Mouse (Mus musculus) stomach, postnatal 0 days (tissue): Measurements from ENCODE around the gene Hspa1a. TPM values are rescaled to one million over a fixed set of nuclear protein-coding genes. Genes with fewer than 3 reads are reported as not detected.
"Not testable (repeated sequence)": the region's sequence is repeated elsewhere in the genome, so short reads cannot be mapped to it uniquely, and the experiment has no call there.

Experiments used
- ATAC-seq: fragments of 200-750 bp; cut with Nextera tagmentation; 2 replicates; pipeline ENCODE4 v1.8.0; 2017; ENCODE audit not compliant: low FRiP score, low TSS enrichment
- DNase-seq: peaks from one replicate; pipeline ENCODE4 v3.0.0-alpha.2; 2016; ENCODE audit warnings: low spot score
- H3K27ac ChIP-seq: fragments of 300-500 bp; sonication (generic); replicated peaks from 2 replicates; pipeline ENCODE4 v1.5.1; 2014; ENCODE audit warnings: mild to moderate bottlenecking, control low read depth
- H3K27me3 ChIP-seq: fragments of 300-500 bp; sonication (generic); 2 replicates; pipeline ENCODE4 v1.6.1; 2014; ENCODE audit warnings: low read length; ENCODE audit not compliant: control insufficient read depth, insufficient read depth
- H3K36me3 ChIP-seq: fragments of 300-500 bp; sonication (generic); 2 replicates; pipeline ENCODE4 v1.6.1; 2014; ENCODE audit warnings: low read length, mixed read lengths; ENCODE audit not compliant: control insufficient read depth, insufficient read depth
- H3K4me1 ChIP-seq: fragments of 300-500 bp; sonication (generic); replicated peaks from 2 replicates; pipeline ENCODE4 v1.6.1; 2014; ENCODE audit warnings: antibody characterized with exemption; ENCODE audit not compliant: control insufficient read depth, insufficient read depth
- H3K4me2 ChIP-seq: fragments of 300-500 bp; sonication (generic); replicated peaks from 2 replicates; pipeline ENCODE4 v1.6.1; 2014; ENCODE audit warnings: low read depth, mild to moderate bottlenecking, control low read depth, moderate library complexity
- H3K4me3 ChIP-seq: fragments of 300-500 bp; sonication (generic); 2 replicates; pipeline ENCODE4 v1.5.1; 2014; ENCODE audit warnings: low read depth, low read length, control low read depth
- H3K9ac ChIP-seq: fragments of 300-500 bp; sonication (generic); 2 replicates; pipeline ENCODE4 v1.6.1; 2014; ENCODE audit warnings: mild to moderate bottlenecking, low read length, control low read depth, mixed read lengths
- H3K9me3 ChIP-seq: fragments of 300-500 bp; sonication (generic); 2 replicates; pipeline ENCODE4 v1.6.1; 2016; ENCODE audit warnings: low read length; ENCODE audit not compliant: control insufficient read depth
- CTCF ChIP-seq: IDR thresholded peaks from 2 replicates; pipeline ENCODE4 v1.5.1; 2016; ENCODE audit warnings: antibody characterized with exemption, low read depth, mild to moderate bottlenecking, moderate library complexity
- EP300 ChIP-seq: optimal IDR thresholded peaks from 2 replicates; pipeline ENCODE3; 2016; ENCODE audit warnings: antibody characterized with exemption
- WGBS: fragments of 180-500 bp; shearing (Covaris S2); extraction: QIAGEN DNeasy Blood & Tissue Kit; methylation state at CpG from one replicate; pipeline ENCODE4 v1.1.7; 2014; 5-methylcytosine and 5-hydroxymethylcytosine counted together
- polyA plus RNA-seq: library from polyadenylated mRNA; unstranded; fragments of >200 nt; fragmentation: Nextera tagmentation; extraction: Ambion mirVana; gene quantifications from 2 replicates; pipeline ENCODE4 v1.2.1, GENCODE M21; 2015

Hspa1a gene
- polyA plus RNA-seq, 1 experiment from 2014 or later: 24.1 TPM

- H3K9me3 ChIP-seq: no peaks in the 10 kb centered on the region
- 0 out of 2 replicates have a peak overlapping the region, but pooled peaks have one; percentile 31 for H3K9ac ChIP-seq
- DNase-seq: no peak
- no peak for ATAC-seq
- no peak overlapping the region for H3K27ac ChIP-seq
- no peaks in the 10 kb centered on the region for H3K36me3 ChIP-seq
- H3K4me3 ChIP-seq: 0 out of 2 replicates have a peak overlapping the region, but pooled peaks have one; percentile 22
- 84% methylated on average over 15 of the region's 15 CpGs for WGBS
- peak overlapping the region; percentile 39 for H3K4me2 ChIP-seq
- peaks cover 9% of the 10 kb centered on the region for H3K4me1 ChIP-seq
- H3K27me3 ChIP-seq: no peaks in the 10 kb centered on the region
- no peak for TF ChIP-seq EP300
- TF ChIP-seq CTCF: 0 out of 2 replicates have a peak, but pooled peaks have one; percentile 27
These were observed 26.8 kb upstream of the Hspa1a start for GRCm38 (mm10) chr17:34998526-34999430.

GRCm38 (mm10) chr17:34997142-34997483, 25.2 kb upstream of the Hspa1a start:
- no peak for TF ChIP-seq EP300
- TF ChIP-seq CTCF: no peak
- Histone ChIP-seq H3K9ac (no peak overlapping the region), H3K36me3 (no peaks in the 10 kb centered on the region), H3K27ac (no peak overlapping the region), H3K4me3 (no peak overlapping the region), H3K9me3 (no peaks in the 10 kb centered on the region), H3K4me2 (no peak overlapping the region), H3K4me1 (peaks cover under 1% of the 10 kb centered on the region; the same call in 1 of the 2 replicates), H3K27me3 (no peaks in the 10 kb centered on the region)
- no peak for DNase-seq
- 83% methylated on average over 5 of the region's 5 CpGs for WGBS
- ATAC-seq: no peak

- TF ChIP-seq CTCF (no peak), EP300 (no peak)
- H3K4me2 ChIP-seq: no peak overlapping the region
- no peaks in the 10 kb centered on the region for H3K9me3 ChIP-seq
- WGBS: 84% methylated on average over 12 of the region's 14 CpGs
- ATAC-seq (no peak), DNase-seq (no peak)
- H3K4me1 ChIP-seq: no peaks in the 10 kb centered on the region; the same call in 1 of the 2 replicates
- H3K4me3 ChIP-seq: no peak overlapping the region
- H3K27me3 ChIP-seq: no peaks in the 10 kb centered on the region
- H3K27ac ChIP-seq: no peak overlapping the region
- no peaks in the 10 kb centered on the region; the same call in 1 of the 2 replicates for H3K36me3 ChIP-seq
- H3K9ac ChIP-seq: no peak overlapping the region
These were observed 24.6 kb upstream of the Hspa1a start for GRCm38 (mm10) chr17:34996411-34997141.

- H3K4me1 ChIP-seq, H3K4me3 ChIP-seq, H3K36me3 ChIP-seq, ATAC-seq, DNase-seq, H3K4me2 ChIP-seq, H3K27ac ChIP-seq, H3K9me3 ChIP-seq, H3K27me3 ChIP-seq, H3K9ac ChIP-seq: not testable (repeated sequence)
- WGBS: 89% methylated on average over 4 of the region's 4 CpGs
These were observed 24.0 kb upstream of the Hspa1a start for GRCm38 (mm10) chr17:34995927-34996326.

- 0 out of 2 replicates have a peak, but pooled peaks have one; percentile 6 for TF ChIP-seq CTCF
- not testable (repeated sequence) for H3K27me3 ChIP-seq, H3K36me3 ChIP-seq, H3K9ac ChIP-seq, ATAC-seq, H3K4me1 ChIP-seq, H3K4me2 ChIP-seq, H3K9me3 ChIP-seq, H3K27ac ChIP-seq, H3K4me3 ChIP-seq, DNase-seq
- 81% methylated on average over 4 of the region's 4 CpGs for WGBS
These were observed 23.2 kb upstream of the Hspa1a start for GRCm38 (mm10) chr17:34995192-34995591.

GRCm38 (mm10) chr17:34994751-34995150, 22.8 kb upstream of the Hspa1a start:
- H3K4me2 ChIP-seq: no peak overlapping the region
- H3K4me1 ChIP-seq: no peaks in the 10 kb centered on the region; the same call in 1 of the 2 replicates
- no peak overlapping the region for H3K4me3 ChIP-seq
- ATAC-seq (no peak), DNase-seq (no peak)
- H3K27ac ChIP-seq: no peak overlapping the region
- TF ChIP-seq CTCF (no peak), EP300 (no peak)
- H3K9ac ChIP-seq: no peak overlapping the region
- no peaks in the 10 kb centered on the region; the same call in 1 of the 2 replicates for H3K36me3 ChIP-seq
- H3K9me3 ChIP-seq: no peaks in the 10 kb centered on the region
- no peaks in the 10 kb centered on the region for H3K27me3 ChIP-seq
